Mouse (Mus musculus) heart, embryonic 12.5 days (tissue): ENCODE data around the gene Nme3. TPM values are rescaled to one million over a fixed set of nuclear protein-coding genes. Genes with fewer than 3 reads are reported as not detected.
"Not testable (repeated sequence)": the region's sequence is repeated elsewhere in the genome, so short reads cannot be mapped to it uniquely, and the experiment has no call there.

Experiments used
- ATAC-seq: fragments of 200-750 bp; cut with Nextera tagmentation; 2 replicates; pipeline ENCODE4 v1.8.0; 2017; ENCODE audit warnings: moderate TSS enrichment, moderate library complexity; ENCODE audit not compliant: insufficient number of reproducible peaks, low FRiP score
- H3K27ac ChIP-seq: fragments of 300-500 bp; sonication (generic); 2 replicates; pipeline ENCODE4 v1.5.1; 2016; ENCODE audit warnings: mild to moderate bottlenecking, moderate library complexity; ENCODE audit not compliant: poor library complexity, severe bottlenecking
- H3K27me3 ChIP-seq: fragments of 300-500 bp; sonication (generic); replicated peaks from 2 replicates; pipeline ENCODE4 v1.6.1; 2016; ENCODE audit warnings: mild to moderate bottlenecking, moderate library complexity
- H3K36me3 ChIP-seq: fragments of 300-500 bp; sonication (generic); 2 replicates; pipeline ENCODE4 v1.6.1; 2016; ENCODE audit warnings: mild to moderate bottlenecking, moderate library complexity
- H3K4me1 ChIP-seq: fragments of 300-500 bp; sonication (generic); replicated peaks from 2 replicates; pipeline ENCODE4 v1.6.1; 2016; ENCODE audit warnings: mild to moderate bottlenecking
- H3K4me2 ChIP-seq: fragments of 300-500 bp; sonication (generic); 2 replicates; pipeline ENCODE4 v1.6.1; 2016; ENCODE audit warnings: mild to moderate bottlenecking, moderate library complexity
- H3K4me3 ChIP-seq: fragments of 300-500 bp; sonication (generic); 2 replicates; pipeline ENCODE4 v1.5.1; 2016; ENCODE audit warnings: mild to moderate bottlenecking
- H3K9ac ChIP-seq: fragments of 300-500 bp; sonication (generic); 2 replicates; pipeline ENCODE4 v1.6.1; 2016; ENCODE audit warnings: mild to moderate bottlenecking, moderate library complexity
- H3K9me3 ChIP-seq: fragments of 300-500 bp; sonication (generic); replicated peaks from 2 replicates; pipeline ENCODE4 v1.6.1; 2016; ENCODE audit warnings: mild to moderate bottlenecking, moderate library complexity
- WGBS: fragments of 180-500 bp; shearing (Covaris S2); methylation state at CpG from one replicate; pipeline ENCODE4 v1.1.7; 2016; 5-methylcytosine and 5-hydroxymethylcytosine counted together
- polyA plus RNA-seq: library from polyadenylated mRNA; unstranded; fragments of >200 nt; fragmentation: Nextera tagmentation; extraction: Ambion mirVana; gene quantifications from 2 replicates; pipeline ENCODE4 v1.2.1, GENCODE M21; 2016

The Nme3 gene
- polyA plus RNA-seq, 1 experiment from 2014 or later, result 34.5 TPM

DNA sequence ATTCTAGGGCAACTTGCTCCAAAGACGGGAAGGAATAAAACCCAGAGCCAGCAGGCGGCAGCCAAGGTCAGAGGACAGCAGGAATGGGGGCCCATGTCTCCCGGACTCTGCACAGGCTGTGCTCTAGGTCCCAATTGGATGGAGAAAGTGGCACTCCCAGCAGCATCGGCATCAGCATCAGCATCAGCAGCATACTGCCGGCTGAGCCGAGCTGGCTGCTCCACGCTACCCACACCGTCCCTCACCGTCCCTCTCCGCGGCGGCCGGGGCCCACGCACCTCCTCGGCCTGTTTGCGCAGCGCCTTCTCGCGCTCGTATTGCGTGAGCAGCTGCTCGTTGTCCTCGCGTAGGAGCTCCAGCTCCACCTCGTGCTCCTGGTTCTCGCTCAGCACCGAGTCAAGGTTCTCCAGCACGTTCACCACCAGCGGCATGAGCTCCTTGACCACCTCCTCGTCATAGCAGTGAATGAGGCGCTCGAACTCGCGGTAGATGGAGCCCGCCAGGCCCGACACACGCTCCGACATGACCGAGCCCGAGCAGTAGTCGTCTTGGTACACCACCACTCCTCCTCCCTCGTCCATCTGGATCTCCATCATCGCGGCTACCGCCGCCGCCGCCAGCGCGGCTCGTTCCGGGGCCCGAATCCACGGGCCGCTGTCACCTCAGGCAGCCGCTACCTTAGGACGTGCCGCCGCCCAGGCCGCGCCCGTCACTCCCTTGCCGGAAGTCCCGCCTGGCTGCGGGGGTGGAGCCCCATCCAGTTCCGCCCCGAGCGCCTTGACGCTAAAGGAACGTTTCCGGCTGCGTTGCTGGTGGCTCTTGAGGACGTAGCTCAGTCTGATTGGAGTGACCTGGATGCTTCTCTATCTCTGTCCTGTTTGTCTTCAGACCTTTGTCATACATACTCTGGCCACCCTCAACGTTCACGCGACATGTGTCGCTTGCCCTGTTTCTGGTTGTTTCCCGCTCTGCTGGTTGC is 40.2 kb downstream of the Nme3 start, which contains the start of gene Mapk8ip3:
Mapk8ip3 (minus strand) TSS at position 719 of the 979 bp plus-strand sequence.
- Histone ChIP-seq H3K27me3 (no peaks in the 10 kb centered on the region), H3K4me1 (peaks cover 28% of the 10 kb centered on the region), H3K4me3 (peak within 1 kb of the TSS; percentile 66), H3K4me2 (peak within 1 kb of the TSS; percentile 75), H3K9ac (peak within 1 kb of the TSS; percentile 85), H3K9me3 (no peaks in the 10 kb centered on the region), H3K27ac (peak within 1 kb of the TSS; percentile 60), H3K36me3 (peaks cover 4% of the 10 kb centered on the region)
- ATAC-seq, result peak; percentile 98
- under 1% methylated on average over 78 of the region's 78 CpGs for WGBS

DNA sequence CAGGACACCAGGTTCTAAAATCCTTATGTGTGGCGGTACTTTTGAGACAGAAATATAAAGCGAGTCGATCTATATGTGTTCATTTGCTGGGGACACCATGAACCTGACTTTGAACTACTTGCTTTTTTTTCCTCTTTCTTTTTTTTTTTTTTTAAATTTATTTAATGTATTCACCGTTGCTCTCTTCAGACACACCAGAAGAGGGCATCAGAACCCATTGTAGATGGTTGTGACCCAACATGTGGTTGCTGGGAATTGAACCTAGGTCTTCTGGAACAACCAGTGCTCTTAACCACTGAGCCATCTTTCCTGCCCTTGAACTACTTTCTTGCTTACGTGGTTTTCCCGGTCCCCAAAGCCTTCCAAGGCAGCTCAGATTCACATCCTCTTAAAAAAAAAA is 41.0 kb downstream of the Nme3 start:
- no peaks in the 10 kb centered on the region for H3K9me3 ChIP-seq
- no peaks in the 10 kb centered on the region for H3K27me3 ChIP-seq
- peak overlapping the region; percentile 85 for H3K9ac ChIP-seq
- peak overlapping the region; percentile 60 for H3K27ac ChIP-seq
- 50% methylated on average over 6 of the region's 6 CpGs for WGBS
- no peaks in the 10 kb centered on the region; the same call in 1 of the 2 replicates for H3K36me3 ChIP-seq
- H3K4me3 ChIP-seq, result peak overlapping the region; percentile 66
- no peak for ATAC-seq
- peaks cover 28% of the 10 kb centered on the region for H3K4me1 ChIP-seq
- peak overlapping the region; percentile 75 for H3K4me2 ChIP-seq

DNA sequence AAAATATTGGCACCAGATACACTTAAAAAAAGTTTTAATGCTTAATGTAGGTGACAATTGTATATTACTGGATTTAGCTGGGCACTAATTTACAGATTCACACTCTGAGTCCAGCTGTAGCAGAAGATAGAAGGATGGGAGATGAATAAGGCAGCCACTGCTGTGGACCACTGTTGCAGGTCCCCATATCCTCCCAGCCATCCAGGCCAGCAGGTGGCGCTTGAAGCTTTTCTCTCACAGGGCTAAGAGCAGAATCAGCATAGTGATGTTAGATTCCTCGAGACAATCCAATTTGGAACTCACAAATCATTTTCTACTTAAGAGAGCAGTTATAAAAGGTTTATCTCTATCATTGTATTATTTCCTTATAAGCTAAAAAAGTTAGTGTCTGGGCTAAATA is 46.2 kb downstream of the Nme3 start:
- not testable (repeated sequence) for H3K9ac ChIP-seq, ATAC-seq, H3K4me1 ChIP-seq, H3K27me3 ChIP-seq, H3K4me3 ChIP-seq, H3K27ac ChIP-seq, H3K4me2 ChIP-seq, H3K9me3 ChIP-seq
- 26% methylated on average over 2 of the region's 2 CpGs for WGBS
- H3K36me3 ChIP-seq, result peaks cover 45% of the 10 kb centered on the region

- Histone ChIP-seq H3K9ac (no peak overlapping the region), H3K36me3 (peaks cover 51% of the 10 kb centered on the region)
- no peak for ATAC-seq
Observed at GRCm38 (mm10) chr17:24943036-24943435, 46.7 kb downstream of the Nme3 start.

GRCm38 (mm10) chr17:24943589-24943988 is 47.3 kb downstream of the Nme3 start:
- H3K27me3 ChIP-seq, H3K4me2 ChIP-seq, H3K4me1 ChIP-seq, H3K9ac ChIP-seq, H3K4me3 ChIP-seq, H3K27ac ChIP-seq, ATAC-seq, H3K9me3 ChIP-seq: not testable (repeated sequence)
- 89% methylated on average over 1 of the region's 1 CpGs for WGBS
- peaks cover 57% of the 10 kb centered on the region for H3K36me3 ChIP-seq

More at GRCm38 (mm10) chr17:24943036-24943435, 46.7 kb downstream of the Nme3 start:
- H3K4me2 ChIP-seq, result no peak overlapping the region
- no peaks in the 10 kb centered on the region for H3K4me1 ChIP-seq
- H3K4me3 ChIP-seq, result no peak overlapping the region
- no peaks in the 10 kb centered on the region for H3K9me3 ChIP-seq
- H3K27me3 ChIP-seq, result no peaks in the 10 kb centered on the region
- WGBS, result 85% methylated on average over 7 of the region's 7 CpGs
- no peak overlapping the region for H3K27ac ChIP-seq

Other genes with a start within 250 kb of the Nme3 start
- gene Slc9a3r2, start 246.2 kb upstream of the Nme3 start, polyA plus RNA-seq, result 56.6 and 59.7 TPM in 2 replicates
- not detected in 2 replicates for gene Npw, start 238.0 kb upstream of the Nme3 start, polyA plus RNA-seq
- gene Zfp598, start 226.8 kb upstream of the Nme3 start, polyA plus RNA-seq, result 20.1 and 21.2 TPM in 2 replicates
- gene Syngr3, start 206.5 kb upstream of the Nme3 start, polyA plus RNA-seq, result 0.68 and 1.0 TPM in 2 replicates
- gene Gfer, start 200.3 kb upstream of the Nme3 start, polyA plus RNA-seq, result 34.0 and 37.8 TPM in 2 replicates
- gene Noxo1, start 200.3 kb upstream of the Nme3 start, polyA plus RNA-seq, result 1.3 and 1.8 TPM in 2 replicates
- 45.9 and 49.5 TPM in 2 replicates for gene Tbl3, start 188.8 kb upstream of the Nme3 start, polyA plus RNA-seq
- not detected in 2 replicates for gene Rnf151, start 178.4 kb upstream of the Nme3 start, polyA plus RNA-seq
- gene Rps2, start 178.4 kb upstream of the Nme3 start, polyA plus RNA-seq, result 810 and 828 TPM in 2 replicates
- gene Ndufb10, start 172.0 kb upstream of the Nme3 start, polyA plus RNA-seq, result 351 and 363 TPM in 2 replicates
- gene Rpl3l, start 168.7 kb upstream of the Nme3 start, polyA plus RNA-seq, result 0.34 and 0.76 TPM in 2 replicates
- 17.3 and 18.2 TPM in 2 replicates for gene Msrb1, start 159.9 kb upstream of the Nme3 start, polyA plus RNA-seq
- gene Hs3st6, start 143.5 kb upstream of the Nme3 start, polyA plus RNA-seq, result 0.72 TPM in 1 of 2 replicates, not detected in the other
- not detected in 2 replicates for gene Meiob, start 92.2 kb upstream of the Nme3 start, polyA plus RNA-seq
- 39.9 and 41.2 TPM in 2 replicates for gene Hagh, start 56.4 kb upstream of the Nme3 start, polyA plus RNA-seq
- 36.5 TPM in 2 replicates for gene Fahd1, start 46.1 kb upstream of the Nme3 start, polyA plus RNA-seq
- gene Igfals, start 30.5 kb upstream of the Nme3 start, polyA plus RNA-seq, result 0.12 and 0.24 TPM in 2 replicates
- 31.9 and 33.1 TPM in 2 replicates for gene Nubp2, start 10.2 kb upstream of the Nme3 start, polyA plus RNA-seq
- 25.7 and 28.3 TPM in 2 replicates for gene Spsb3, start 9.9 kb upstream of the Nme3 start, polyA plus RNA-seq
- 25.4 and 27.2 TPM in 2 replicates for gene Eme2, start 1.4 kb upstream of the Nme3 start, polyA plus RNA-seq
- 91.1 and 94.9 TPM in 2 replicates for gene Mrps34, start 1.4 kb upstream of the Nme3 start, polyA plus RNA-seq
- gene Mapk8ip3, start 40.5 kb downstream of the Nme3 start, polyA plus RNA-seq, result 38.4 and 41.3 TPM in 2 replicates
- gene Jpt2, start 64.2 kb downstream of the Nme3 start, polyA plus RNA-seq, result 140 and 144 TPM in 2 replicates
- 8.5 and 10.1 TPM in 2 replicates for gene Cramp1l, start 119.3 kb downstream of the Nme3 start, polyA plus RNA-seq
- 14.4 and 14.8 TPM in 2 replicates for gene Ift140, start 119.6 kb downstream of the Nme3 start, polyA plus RNA-seq
- gene Tmem204, start 187.1 kb downstream of the Nme3 start, polyA plus RNA-seq, result 16.3 and 20.4 TPM in 2 replicates
- gene Telo2, start 219.5 kb downstream of the Nme3 start, polyA plus RNA-seq, result 23.5 and 30.7 TPM in 2 replicates
- 0.27 TPM in 1 of 2 replicates, not detected in the other for gene Ptx4, start 224.3 kb downstream of the Nme3 start, polyA plus RNA-seq
- gene Clcn7, start 236.9 kb downstream of the Nme3 start, polyA plus RNA-seq, result 19.5 and 21.1 TPM in 2 replicates